Mouse (Mus musculus) ES-E14 (cell line): ENCODE measurements around the gene Mta2.

Source experiments
- CHD2 ChIP-seq: IDR thresholded peaks from 2 replicates; pipeline ENCODE4 v1.6.1; 2014; ENCODE audit warnings: mild to moderate bottlenecking, low read depth, low read length, inconsistent platforms
- HCFC1 ChIP-seq: IDR thresholded peaks from 2 replicates; pipeline ENCODE4 v1.6.1; 2012; ENCODE audit warnings: low read length, inconsistent platforms, borderline replicate concordance; ENCODE audit not compliant: insufficient read depth
- MAFK ChIP-seq: IDR thresholded peaks from 2 replicates; pipeline ENCODE4 v1.6.1; 2014; ENCODE audit warnings: mild to moderate bottlenecking, low read depth, low read length, inconsistent platforms; ENCODE audit not compliant: insufficient read depth
- ZC3H11A ChIP-seq: IDR thresholded peaks from 2 replicates; pipeline ENCODE4 v1.6.1; 2012; ENCODE audit warnings: low read depth, mild to moderate bottlenecking, inconsistent platforms, low read length, borderline replicate concordance
- ZNF384 ChIP-seq: IDR thresholded peaks from 2 replicates; pipeline ENCODE4 v1.6.1; 2012; ENCODE audit warnings: low read depth, low read length, inconsistent platforms

DNA sequence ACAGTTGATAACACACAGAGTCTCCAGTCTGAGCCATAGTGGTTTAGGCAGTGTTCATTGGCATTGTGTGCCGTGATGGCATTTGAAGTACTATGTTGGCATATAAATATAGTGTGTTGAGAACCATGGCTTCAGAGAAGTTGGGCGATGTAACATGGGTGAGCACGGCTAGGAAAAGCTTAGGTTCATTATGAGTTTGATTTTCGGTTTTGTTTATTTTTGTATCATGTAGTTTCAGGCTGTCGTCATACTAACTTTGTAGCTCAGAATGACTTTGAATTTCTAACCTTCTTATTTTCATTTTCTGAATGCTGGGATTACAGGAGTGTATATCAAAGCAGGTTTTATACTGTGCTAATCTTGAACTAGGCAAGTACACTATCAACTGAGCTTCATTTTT, 38.3 kb upstream of the Mta2 start:
- no peak for TF ChIP-seq MAFK
- no peak for TF ChIP-seq HCFC1
- TF ChIP-seq CHD2 = no peak
- no peak for TF ChIP-seq ZNF384
- no peak for TF ChIP-seq ZC3H11A
